ENCODE assay signal across 10 mouse cellular contexts in genomic region chr2:105680999-105681710, GRCm38 (mm10). TPM values are rescaled to one million over a fixed set of nuclear protein-coding genes. Genes with fewer than 3 reads are reported as not detected.
DNase-seq lines count a peak whose midpoint lies in the region; ATAC-seq and TF ChIP-seq lines count a peak whose summit lies in the region.
"Had no signal": no experiment of that assay in that cellular context is flagged by ENCODE, and none has a peak within 500 bp of the region (broad histone marks: within the 10 kb centered on the region; RNA-seq: fewer than 3 reads in every experiment).

No protein-coding gene starts in this region.

- peak; percentile 57 for DNase-seq in embryonic facial prominence, embryonic 11.5 days (ENCODE audit: low spot score)
- peak; percentile 72 for DNase-seq in hindbrain, postnatal 0 days (ENCODE audit: low spot score)
- DNase-seq in ovary, adult 18-20 months (ENCODE audit: low spot score), result no peak
- DNase-seq in frontal cortex, adult 2 months (ENCODE audit: extremely low spot score in 1 of 2, low spot score in 1 of 2), result no peak
- no peak for DNase-seq in heart, postnatal 10 days
- DNase-seq: liver, embryonic 13.5 days had no signal

- intact Hi-C loops in heart, postnatal 10 days (cut with DNase I), result no loop called here

- H3K4me3 ChIP-seq in heart, embryonic 12.5 days, result no peak overlapping the region
- no peak overlapping the region for H3K4me3 ChIP-seq in heart, embryonic 11.5 days (ENCODE audit: low read depth, low read length)
- H3K4me3 ChIP-seq in embryonic facial prominence, embryonic 11.5 days (ENCODE audit: low read depth, low read length), result no peak overlapping the region; the same call in 1 of the 2 replicates
- H3K4me3 ChIP-seq in hindbrain, postnatal 0 days (ENCODE audit: low read length), result peak overlapping the region; percentile 60
- H3K4me3 ChIP-seq in neural tube, embryonic 13.5 days, result peak overlapping the region; percentile 24

- H3K27me3 ChIP-seq in heart, embryonic 12.5 days (replicated peaks), result peaks cover 85% of the 10 kb centered on the region
- peaks cover 88% of the 10 kb centered on the region for H3K27me3 ChIP-seq in heart, embryonic 11.5 days (ENCODE audit: control insufficient read depth, insufficient read depth, low read length)
- H3K27me3 ChIP-seq in embryonic facial prominence, embryonic 11.5 days (ENCODE audit: control insufficient read depth, insufficient read depth, low read length), result peaks cover 70% of the 10 kb centered on the region
- H3K27me3 ChIP-seq in hindbrain, postnatal 0 days (ENCODE audit: insufficient read depth, low read length), result peaks cover 11% of the 10 kb centered on the region; the same call in 1 of the 2 replicates
- H3K27me3 ChIP-seq in neural tube, embryonic 13.5 days, result peaks cover 94% of the 10 kb centered on the region

- H3K4me1 ChIP-seq in heart, embryonic 12.5 days (replicated peaks), result peaks cover 9% of the 10 kb centered on the region
- peaks cover 8% of the 10 kb centered on the region; the same call in 1 of the 2 replicates for H3K4me1 ChIP-seq in heart, embryonic 11.5 days (ENCODE audit: control insufficient read depth, insufficient read depth, low read length)
- H3K4me1 ChIP-seq in embryonic facial prominence, embryonic 11.5 days (ENCODE audit: control insufficient read depth, insufficient read depth, low read length), result peaks cover 8% of the 10 kb centered on the region
- no peaks in the 10 kb centered on the region for H3K4me1 ChIP-seq in hindbrain, postnatal 0 days (ENCODE audit: insufficient read depth, low read length)
- H3K4me1 ChIP-seq in neural tube, embryonic 13.5 days (replicated peaks), result peaks cover 38% of the 10 kb centered on the region

- no peak for TF ChIP-seq CTCF in hindbrain, postnatal 0 days (IDR thresholded peaks at IDR 0.05; ENCODE audit: low read depth)

- H3K9me3 ChIP-seq in heart, embryonic 12.5 days (replicated peaks), result no peaks in the 10 kb centered on the region
- no peaks in the 10 kb centered on the region for H3K9me3 ChIP-seq in heart, embryonic 11.5 days (replicated peaks; ENCODE audit: control insufficient read depth, low read length)
- no peaks in the 10 kb centered on the region for H3K9me3 ChIP-seq in embryonic facial prominence, embryonic 11.5 days (replicated peaks; ENCODE audit: control insufficient read depth, low read length)
- no peaks in the 10 kb centered on the region for H3K9me3 ChIP-seq in hindbrain, postnatal 0 days (ENCODE audit: low read length)
- no peaks in the 10 kb centered on the region for H3K9me3 ChIP-seq in neural tube, embryonic 13.5 days
- H3K9me3 ChIP-seq: liver, embryonic 13.5 days had no signal

- no peak overlapping the region for H3K27ac ChIP-seq in heart, embryonic 12.5 days (ENCODE audit: poor library complexity, severe bottlenecking)
- H3K27ac ChIP-seq in heart, embryonic 11.5 days (ENCODE audit: low read depth, low read length), result no peak overlapping the region
- H3K27ac ChIP-seq in embryonic facial prominence, embryonic 11.5 days (replicated peaks; ENCODE audit: low read depth, low read length), result no peak overlapping the region
- H3K27ac ChIP-seq in hindbrain, postnatal 0 days, result peak overlapping the region; percentile 81
- H3K27ac ChIP-seq in neural tube, embryonic 13.5 days (replicated peaks), result peak overlapping the region; percentile 46
- H3K27ac ChIP-seq: liver, embryonic 13.5 days had no signal

- H3K36me3 ChIP-seq in heart, embryonic 12.5 days, result no peaks in the 10 kb centered on the region
- no peaks in the 10 kb centered on the region for H3K36me3 ChIP-seq in heart, embryonic 11.5 days (ENCODE audit: control insufficient read depth, insufficient read depth, low read length)
- H3K36me3 ChIP-seq in embryonic facial prominence, embryonic 11.5 days (replicated peaks; ENCODE audit: control insufficient read depth, insufficient read depth, low read depth, low read length), result no peaks in the 10 kb centered on the region
- H3K36me3 ChIP-seq in hindbrain, postnatal 0 days (ENCODE audit: insufficient read depth, low read length), result no peaks in the 10 kb centered on the region
- no peaks in the 10 kb centered on the region for H3K36me3 ChIP-seq in neural tube, embryonic 13.5 days
- H3K36me3 ChIP-seq: liver, embryonic 13.5 days had no signal

- 0 out of 2 replicates have a peak, but pooled peaks have one; percentile 13 for ATAC-seq in heart, embryonic 12.5 days (ENCODE audit: insufficient number of reproducible peaks, low FRiP score)
- ATAC-seq in heart, embryonic 11.5 days (replicated peaks; ENCODE audit: insufficient number of reproducible peaks, low FRiP score, low TSS enrichment), result no peak
- ATAC-seq in embryonic facial prominence, embryonic 11.5 days (replicated peaks; ENCODE audit: insufficient number of reproducible peaks, low FRiP score, low TSS enrichment, low read depth), result no peak
- 0 out of 2 replicates have a peak, but pooled peaks have one; percentile 1 for ATAC-seq in hindbrain, postnatal 0 days
- peak; percentile 20; the same call in 1 of the 2 replicates for ATAC-seq in neural tube, embryonic 13.5 days (ENCODE audit: low read depth)
- ATAC-seq: activated CD4-positive, CD25-positive, alpha-beta regulatory T cell, adult 4 months had no signal

- 5% methylated on average over 30 of the region's 30 CpGs for WGBS in heart, embryonic 12.5 days
- WGBS in heart, embryonic 11.5 days (ENCODE audit: insufficient replicate concordance), result 3% methylated on average over 30 of the region's 30 CpGs
- 3% methylated on average over 30 of the region's 30 CpGs for WGBS in embryonic facial prominence, embryonic 11.5 days
- WGBS in hindbrain, postnatal 0 days, result 8% methylated on average over 30 of the region's 30 CpGs
- WGBS in neural tube, embryonic 13.5 days, result 3% methylated on average over 30 of the region's 30 CpGs

- no peak overlapping the region for H3K9ac ChIP-seq in heart, embryonic 12.5 days
- H3K9ac ChIP-seq in heart, embryonic 11.5 days (ENCODE audit: low read depth, low read length), result no peak overlapping the region
- no peak overlapping the region; the same call in 1 of the 2 replicates for H3K9ac ChIP-seq in embryonic facial prominence, embryonic 11.5 days (replicated peaks; ENCODE audit: low read length)
- peak overlapping the region; percentile 45 for H3K9ac ChIP-seq in hindbrain, postnatal 0 days (replicated peaks; ENCODE audit: low read length)
- H3K9ac ChIP-seq in neural tube, embryonic 13.5 days, result peak overlapping the region; percentile 52; the same call in 1 of the 2 replicates
- H3K9ac ChIP-seq: liver, embryonic 13.5 days had no signal

- no peak overlapping the region for H3K4me2 ChIP-seq in heart, embryonic 12.5 days
- no peak overlapping the region for H3K4me2 ChIP-seq in heart, embryonic 11.5 days
- peak overlapping the region; percentile 36 for H3K4me2 ChIP-seq in embryonic facial prominence, embryonic 11.5 days (ENCODE audit: low read depth, low read length)
- peak overlapping the region; percentile 65 for H3K4me2 ChIP-seq in hindbrain, postnatal 0 days (ENCODE audit: low read depth, low read length)
- peak overlapping the region; percentile 68 for H3K4me2 ChIP-seq in neural tube, embryonic 13.5 days

RNA-seq across cellular contexts. Expression of gene Pax6, which starts 12.5 kb away (rescaled TPM):
- polyA plus RNA-seq in heart, embryonic 12.5 days (2016; fragmentation: Nextera tagmentation; extraction: Ambion mirVana), result 0.28 and 0.46 TPM in 2 replicates
- 0.37 and 0.82 TPM in 2 replicates for polyA plus RNA-seq in heart, embryonic 11.5 days (2014; fragmentation: Nextera tagmentation; extraction: Ambion mirVana)
- polyA plus RNA-seq in embryonic facial prominence, embryonic 11.5 days (2014; fragmentation: Nextera tagmentation; extraction: Ambion mirVana), result 13.9 and 26.6 TPM in 2 replicates
- 88.7 and 136 TPM in 2 replicates for total RNA-seq in hindbrain, postnatal 0 days (2014; rRNA removed)
- 68.7 and 82.3 TPM in 2 replicates for polyA plus RNA-seq in hindbrain, postnatal 0 days (2015; fragmentation: Nextera tagmentation; extraction: Ambion mirVana)
- 16.0 and 16.7 TPM in 2 replicates for polyA plus RNA-seq in neural tube, embryonic 13.5 days (2015; fragmentation: Nextera tagmentation; extraction: Ambion mirVana)
- polyA plus RNA-seq in frontal cortex, adult 2 months (2012; rRNA removed), result 40.3 and 47.5 TPM in 2 replicates
- not detected for total RNA-seq in heart, postnatal 10 days (2021)

Comparison
In these comparisons a context has a peak if more than half of its experiments do, and no peak if none do; other contexts are left out.
1. ATAC-seq: peak in heart, embryonic 12.5 days (single experiment), hindbrain, postnatal 0 days (single experiment) and neural tube, embryonic 13.5 days (single experiment); none in heart, embryonic 11.5 days (single experiment) and embryonic facial prominence, embryonic 11.5 days (single experiment).
2. H3K27ac ChIP-seq: peak in hindbrain, postnatal 0 days (single experiment) and neural tube, embryonic 13.5 days (single experiment); none in heart, embryonic 12.5 days (single experiment), heart, embryonic 11.5 days (single experiment) and embryonic facial prominence, embryonic 11.5 days (single experiment).
3. H3K4me2 ChIP-seq: peak in embryonic facial prominence, embryonic 11.5 days (single experiment), hindbrain, postnatal 0 days (single experiment) and neural tube, embryonic 13.5 days (single experiment); none in heart, embryonic 12.5 days (single experiment) and heart, embryonic 11.5 days (single experiment).
4. H3K4me3 ChIP-seq: peak in hindbrain, postnatal 0 days (single experiment) and neural tube, embryonic 13.5 days (single experiment); none in heart, embryonic 12.5 days (single experiment), heart, embryonic 11.5 days (single experiment) and embryonic facial prominence, embryonic 11.5 days (single experiment).
5. H3K9ac ChIP-seq: peak in hindbrain, postnatal 0 days (single experiment) and neural tube, embryonic 13.5 days (single experiment); none in heart, embryonic 12.5 days (single experiment), heart, embryonic 11.5 days (single experiment) and embryonic facial prominence, embryonic 11.5 days (single experiment).
6. DNase-seq: peak in embryonic facial prominence, embryonic 11.5 days (single experiment) and hindbrain, postnatal 0 days (single experiment); none in ovary, adult 18-20 months (single experiment), frontal cortex, adult 2 months (0 of 2) and heart, postnatal 10 days (0 of 2).